Mouse (Mus musculus) brain, embryonic 14.5 days (tissue): ENCODE measurements around the gene Tamm41. TPM values are rescaled to one million over a fixed set of nuclear protein-coding genes. Genes with fewer than 3 reads are reported as not detected.
A peak's percentile ranks its signal among the peaks of the same experiment; 100 is the strongest.

Source experiments
- DNase-seq: peaks from one replicate; pipeline ENCODE4 v3.0.0-alpha.2; 2011; ENCODE audit warnings: low read depth
- CTCF ChIP-seq: fragments of 200-500 bp; IDR thresholded peaks from 2 replicates; pipeline ENCODE4 v1.5.1; 2012; ENCODE audit warnings: inconsistent platforms, mild to moderate bottlenecking, moderate library complexity, borderline replicate concordance; ENCODE audit not compliant: insufficient read depth, insufficient read length; ENCODE audit errors: extremely low read depth
- POLR2A ChIP-seq: fragments of 200-500 bp; IDR thresholded peaks from 2 replicates; pipeline ENCODE4 v1.6.1; 2012; ENCODE audit warnings: mild to moderate bottlenecking, inconsistent platforms, borderline replicate concordance; ENCODE audit not compliant: poor library complexity, insufficient read depth, insufficient read length, severe bottlenecking; ENCODE audit errors: extremely low read depth
- polyA plus RNA-seq: library from polyadenylated mRNA; depleted of rRNA; stranded (reverse); fragments of >200 nt; gene quantifications from 2 replicates; pipeline ENCODE4 v1.2.3, GENCODE M21; 2012

Tamm41 gene
- polyA plus RNA-seq, 1 experiment, result 38.6 TPM

GRCm38 (mm10) chr6:115022876-115023275, 14.8 kb downstream of the Tamm41 start:
- TF ChIP-seq POLR2A, result no peak
- DNase-seq, result peak; percentile 33

- DNase-seq, result no peak
- TF ChIP-seq CTCF (no peak), POLR2A (no peak)
Observed at GRCm38 (mm10) chr6:115015461-115015860, 22.2 kb downstream of the Tamm41 start.

- no peak for TF ChIP-seq CTCF
- TF ChIP-seq POLR2A, result no peak
- DNase-seq, result no peak
Observed at GRCm38 (mm10) chr6:115013574-115013973, 24.1 kb downstream of the Tamm41 start.

DNA sequence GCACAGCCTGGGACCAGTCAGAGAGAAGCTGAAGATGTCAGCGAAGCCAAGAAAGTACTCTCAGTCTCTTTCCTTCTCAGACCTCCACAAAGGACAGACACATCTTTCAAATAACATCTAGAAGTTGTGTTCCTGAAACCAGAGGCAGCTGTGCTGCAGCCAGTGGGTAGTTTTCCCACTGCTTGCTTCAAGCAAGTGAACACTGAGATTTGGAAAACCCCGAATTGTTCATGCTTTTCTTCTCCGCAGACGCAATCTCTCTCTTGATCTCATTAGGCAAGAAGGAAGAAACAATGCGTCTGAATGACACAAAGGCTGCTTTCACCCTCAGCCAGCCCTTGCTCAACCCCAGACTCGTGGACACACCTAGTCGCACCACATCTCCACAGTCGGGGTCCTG, 25.9 kb downstream of the Tamm41 start:
- no peak for DNase-seq
- no peak for TF ChIP-seq CTCF
- no peak for TF ChIP-seq POLR2A

DNA sequence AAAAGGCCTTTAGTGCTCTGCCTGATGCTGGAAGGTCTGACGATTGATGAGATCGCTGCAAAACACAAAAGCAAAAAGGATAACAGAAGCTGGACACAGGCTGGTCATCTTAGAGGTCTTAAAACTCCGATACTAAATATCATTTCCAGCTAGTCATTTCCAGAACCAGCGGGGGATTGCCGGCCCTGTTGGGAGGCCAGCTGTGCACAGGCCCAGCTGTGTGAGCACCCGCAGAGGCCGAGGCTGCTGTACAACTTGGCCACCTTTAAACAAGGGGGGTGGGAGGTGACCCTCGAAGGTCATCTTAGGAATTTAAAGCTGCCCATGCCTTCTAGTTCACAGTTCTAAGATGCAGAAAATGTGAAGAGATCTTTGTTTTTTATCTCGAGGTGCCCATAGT, 26.9 kb downstream of the Tamm41 start:
- no peak for DNase-seq
- TF ChIP-seq CTCF, result no peak
- no peak for TF ChIP-seq POLR2A

- DNase-seq, result no peak
- TF ChIP-seq POLR2A (no peak), CTCF (no peak)
Observed at GRCm38 (mm10) chr6:115010304-115010703, 27.4 kb downstream of the Tamm41 start.

DNA sequence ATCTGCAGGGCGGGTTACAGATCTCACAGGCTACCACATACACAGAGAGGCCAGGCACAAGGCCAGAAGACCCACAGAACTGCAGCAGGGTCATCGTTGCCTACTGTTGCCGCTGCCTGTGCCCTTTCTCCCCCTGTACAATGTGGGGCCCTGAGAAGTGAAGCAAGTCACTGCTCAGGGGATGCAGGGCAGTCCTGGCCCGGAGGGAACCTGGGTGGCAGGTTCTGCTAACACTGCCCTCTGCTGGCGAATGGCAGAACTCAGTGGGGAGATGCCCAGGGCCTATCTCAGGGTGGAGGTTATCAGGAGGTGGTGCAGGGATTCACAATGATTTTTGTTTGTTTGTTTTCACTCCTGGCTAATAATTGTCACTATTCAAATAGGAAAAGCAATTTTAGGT, 29.9 kb downstream of the Tamm41 start:
- peak; percentile 95 for TF ChIP-seq CTCF
- no peak for TF ChIP-seq POLR2A
- DNase-seq, result peak; percentile 72

- TF ChIP-seq POLR2A (no peak), CTCF (no peak)
- peak; percentile 42 for DNase-seq
Observed at GRCm38 (mm10) chr6:115006948-115007347, 30.7 kb downstream of the Tamm41 start.

DNA sequence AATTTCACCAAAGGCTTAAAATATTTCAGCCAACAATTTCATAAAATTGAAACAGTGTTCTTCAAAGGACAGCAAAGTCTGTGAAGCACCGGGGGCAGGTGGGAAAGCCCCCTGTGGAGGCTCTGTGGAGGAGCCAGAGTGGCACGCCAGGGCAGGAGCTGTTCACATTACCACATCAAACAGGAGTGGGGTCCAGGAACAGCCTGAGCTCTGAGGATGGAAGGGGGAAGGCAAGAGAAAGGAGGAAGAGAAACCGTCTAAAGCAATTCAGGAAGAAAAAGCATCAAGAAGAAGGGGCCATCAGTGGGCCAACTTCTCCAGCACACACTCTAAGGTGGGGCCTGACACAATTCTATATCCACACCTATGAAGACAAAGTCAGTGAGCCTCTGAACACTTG, 31.6 kb downstream of the Tamm41 start:
- no peak for DNase-seq
- TF ChIP-seq POLR2A, result no peak
- TF ChIP-seq CTCF, result no peak

GRCm38 (mm10) chr6:115005351-115005890, 32.3 kb downstream of the Tamm41 start:
- no peak for DNase-seq
- no peak for TF ChIP-seq POLR2A
- no peak for TF ChIP-seq CTCF

DNA sequence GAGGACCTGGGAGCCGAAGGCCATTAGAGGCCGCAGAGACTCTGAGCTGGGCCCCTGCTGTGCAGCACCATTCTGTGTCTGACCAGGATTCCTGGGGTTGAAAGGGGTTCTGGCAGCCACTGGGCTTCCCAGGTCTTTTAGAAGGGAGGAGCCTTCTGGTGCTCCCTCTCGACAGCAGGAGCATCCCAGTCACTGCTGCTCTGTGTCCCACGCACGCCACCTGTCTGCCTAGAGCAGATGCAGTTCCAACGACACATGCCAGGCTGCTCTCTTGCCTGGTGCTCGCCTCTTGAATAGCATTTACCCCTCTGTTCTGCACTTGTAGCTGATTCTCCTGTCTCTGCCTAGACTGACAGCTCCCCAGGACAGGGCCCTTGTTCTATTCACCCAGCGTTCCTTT, 33.0 kb downstream of the Tamm41 start:
- peak; percentile 36 for DNase-seq
- TF ChIP-seq CTCF (no peak), POLR2A (no peak)

- no peak for TF ChIP-seq POLR2A
- no peak for TF ChIP-seq CTCF
- no peak for DNase-seq
Observed at GRCm38 (mm10) chr6:114998374-114999031, 39.2 kb downstream of the Tamm41 start.

DNA sequence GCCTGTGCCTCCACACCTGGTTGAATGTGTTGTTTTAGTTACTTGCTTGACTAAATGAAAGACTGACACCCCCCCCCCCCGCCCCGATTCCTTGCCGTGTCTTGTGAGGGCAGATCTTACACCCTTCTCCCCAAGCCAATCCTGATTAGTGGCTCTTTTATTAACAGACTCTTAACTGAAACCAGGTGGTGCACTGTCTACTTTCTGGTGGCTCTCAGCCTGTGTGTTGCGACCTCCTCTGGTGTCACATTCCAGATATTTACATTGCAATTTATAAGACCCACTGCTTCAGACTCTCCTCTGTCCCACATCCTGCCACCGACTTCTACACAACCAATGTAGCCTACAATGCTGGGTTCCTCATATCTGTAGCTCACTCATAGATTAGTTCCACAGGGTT, 40.2 kb downstream of the Tamm41 start:
- DNase-seq, result no peak
- TF ChIP-seq POLR2A (no peak), CTCF (no peak)
